Mouse (Mus musculus) spleen, adult 2 months (tissue): Measurements from ENCODE around the gene Defb33. TPM values are rescaled to one million over a fixed set of nuclear protein-coding genes. Genes with fewer than 3 reads are reported as not detected.

Experiments used
- DNase-seq, 2 experiments: peaks; one replicate each; pipeline versions ENCODE4 v3.0.0 to v3.0.0-alpha.2; 2012 to 2021; ENCODE audit warnings: low spot score in 2 of 2, low read depth in 1 of 2
- H3K27ac ChIP-seq: fragments of 200-500 bp; 2 replicates; pipeline ENCODE4 v1.5.1; 2012; ENCODE audit warnings: low read length, inconsistent platforms; ENCODE audit not compliant: insufficient read depth
- H3K27me3 ChIP-seq: fragments of 200-500 bp; 2 replicates; pipeline ENCODE4 v1.6.1; 2012; ENCODE audit warnings: mild to moderate bottlenecking, moderate library complexity, low read length, inconsistent platforms; ENCODE audit not compliant: control insufficient read depth, insufficient read depth
- H3K36me3 ChIP-seq: fragments of 200-500 bp; 2 replicates; pipeline ENCODE4 v1.6.1; 2012; ENCODE audit warnings: mild to moderate bottlenecking, low read length, inconsistent platforms; ENCODE audit not compliant: control insufficient read depth, insufficient read depth
- H3K4me1 ChIP-seq: fragments of 200-500 bp; 2 replicates; pipeline ENCODE4 v1.6.1; 2011; ENCODE audit warnings: inconsistent platforms; ENCODE audit not compliant: control insufficient read depth, insufficient read depth, insufficient read length
- H3K4me3 ChIP-seq: fragments of 200-500 bp; 2 replicates; pipeline ENCODE4 v1.5.1; 2011; ENCODE audit warnings: mild to moderate bottlenecking, inconsistent platforms; ENCODE audit not compliant: insufficient read depth, insufficient read length; ENCODE audit errors: extremely low read depth
- CTCF ChIP-seq: fragments of 200-500 bp; IDR thresholded peaks from 2 replicates; pipeline ENCODE4 v1.5.1; 2011; ENCODE audit warnings: mild to moderate bottlenecking, inconsistent platforms; ENCODE audit not compliant: insufficient read depth, insufficient read length, insufficient replicate concordance; ENCODE audit errors: extremely low read depth
- POLR2A ChIP-seq: fragments of 200-500 bp; IDR thresholded peaks from 2 replicates; pipeline ENCODE4 v1.6.1; 2011; ENCODE audit warnings: low read depth, low read length, inconsistent platforms
- WGBS: fragments of 180-500 bp; shearing (Covaris S2); methylation state at CpG from one replicate; pipeline ENCODE4 v1.1.7; 2018; 5-methylcytosine and 5-hydroxymethylcytosine counted together
- polyA plus RNA-seq: library from polyadenylated mRNA; depleted of rRNA; stranded (reverse); fragments of >200 nt; gene quantifications from 2 replicates; pipeline ENCODE4 v1.2.3, GENCODE M21; 2012; rRNA removed

Defb33 gene
- not detected in 2 replicates for polyA plus RNA-seq

DNA sequence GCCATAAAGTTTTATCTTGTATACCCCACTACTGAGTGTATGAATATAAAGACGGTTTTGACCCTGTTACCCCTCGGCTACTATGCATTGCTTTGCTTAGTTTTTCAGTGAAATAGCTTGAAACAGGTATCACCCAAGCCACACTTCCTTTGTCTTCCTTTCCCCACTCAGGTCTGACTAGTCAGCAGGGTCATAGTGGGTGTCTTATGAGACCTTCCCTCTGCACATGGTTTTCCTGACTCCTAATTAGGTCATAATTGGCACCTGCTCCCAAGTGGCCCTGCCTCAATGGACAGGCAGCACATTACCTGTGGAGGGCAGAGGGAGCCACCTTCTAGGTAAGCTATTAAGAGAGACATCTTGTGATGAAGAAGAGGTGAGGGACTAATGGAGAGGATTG lies at the start of gene Defb33:
Gene Defb33 (plus strand): TSS at position 301 of the 400 bp plus-strand sequence.
- no peak within 1 kb of the TSS for H3K4me3 ChIP-seq
- no peaks in the 10 kb centered on the region for H3K36me3 ChIP-seq
- 90% methylated on average over 2 of the region's 2 CpGs for WGBS
- H3K27ac ChIP-seq, result no peak within 1 kb of the TSS
- H3K4me1 ChIP-seq, result no peaks in the 10 kb centered on the region
- TF ChIP-seq CTCF (no peak), POLR2A (no peak)
- no peaks in the 10 kb centered on the region for H3K27me3 ChIP-seq
- DNase-seq, result no peak

DNA sequence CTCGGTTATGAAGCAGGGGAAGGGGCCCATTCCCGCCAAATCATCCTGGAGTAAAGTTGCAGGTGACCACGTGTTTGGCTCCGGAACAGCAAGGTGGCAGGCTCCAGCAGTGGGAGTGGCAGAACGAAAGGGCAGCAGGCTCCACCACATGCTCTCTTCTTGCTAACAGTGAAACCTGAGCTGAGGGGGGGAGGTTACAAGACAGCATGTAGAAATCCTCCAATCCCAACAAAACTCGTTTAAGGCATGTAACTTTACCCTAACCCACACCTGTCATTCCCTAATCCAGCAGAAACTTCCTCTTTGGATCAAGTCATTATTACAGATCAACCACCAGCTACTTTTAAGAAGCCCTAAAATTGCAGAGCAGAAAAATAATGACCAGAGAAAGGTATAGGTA lies 17.9 kb upstream of the Defb33 start:
- Histone ChIP-seq H3K27me3 (no peaks in the 10 kb centered on the region), H3K4me3 (no peak overlapping the region), H3K27ac (no peak overlapping the region), H3K36me3 (no peaks in the 10 kb centered on the region), H3K4me1 (no peaks in the 10 kb centered on the region)
- no peak for DNase-seq
- WGBS, result 41% methylated on average over 6 of the region's 6 CpGs
- TF ChIP-seq CTCF, result no peak
- TF ChIP-seq POLR2A, result no peak

DNA sequence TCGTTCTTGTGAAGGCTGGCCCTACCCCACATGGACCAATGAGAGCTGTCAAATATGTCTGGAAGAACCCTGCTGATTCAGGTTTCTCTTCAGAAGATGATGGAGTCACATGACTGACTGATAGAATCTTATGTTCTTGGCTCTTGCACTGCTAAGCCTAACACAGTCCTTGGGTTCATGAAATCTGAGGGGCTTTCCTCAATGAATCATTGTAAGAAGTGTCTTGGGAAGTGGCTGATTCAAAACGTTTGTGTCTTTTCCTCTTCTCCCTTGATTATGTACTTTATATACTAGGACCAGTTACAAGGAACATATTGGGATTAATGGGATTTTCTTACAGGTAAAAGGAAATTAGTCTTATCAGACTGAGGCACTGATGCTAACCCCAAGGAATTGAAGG lies 10.1 kb downstream of the Defb33 start, which contains the start of gene Gm15056:
Gene Gm15056 (minus strand): TSS at position 101 of the 400 bp plus-strand sequence.
- H3K4me3 ChIP-seq, result no peak within 1 kb of the TSS
- no peaks in the 10 kb centered on the region for H3K27me3 ChIP-seq
- H3K4me1 ChIP-seq, result no peaks in the 10 kb centered on the region
- TF ChIP-seq POLR2A (no peak), CTCF (no peak)
- DNase-seq, result no peak
- H3K27ac ChIP-seq, result no peak within 1 kb of the TSS
- 50% methylated on average over 2 of the region's 2 CpGs for WGBS
- no peaks in the 10 kb centered on the region for H3K36me3 ChIP-seq

DNA sequence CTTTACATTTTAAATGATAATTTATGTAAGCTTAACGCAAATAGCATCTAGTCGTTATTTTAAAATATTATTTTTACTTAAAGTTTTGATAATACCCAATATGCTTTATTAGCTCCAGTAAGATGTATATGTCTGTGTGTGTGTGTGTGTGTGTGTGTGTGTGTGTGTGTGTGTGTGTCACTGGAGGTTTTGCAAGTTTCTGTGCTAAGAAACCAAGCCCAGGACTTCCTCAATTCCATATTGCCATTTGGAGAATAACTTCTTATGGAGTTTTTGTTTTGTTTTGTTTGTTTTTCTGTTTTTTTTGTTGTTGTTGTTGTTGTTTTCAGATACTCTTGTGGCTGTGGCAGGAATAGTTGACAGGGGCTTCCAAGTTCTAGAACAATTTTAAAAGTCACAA lies 14.7 kb downstream of the Defb33 start:
- no peak for TF ChIP-seq POLR2A
- TF ChIP-seq CTCF, result no peak
- Histone ChIP-seq H3K27ac (no peak overlapping the region), H3K4me3 (no peak overlapping the region), H3K36me3 (no peaks in the 10 kb centered on the region), H3K27me3 (no peaks in the 10 kb centered on the region), H3K4me1 (no peaks in the 10 kb centered on the region)
- no peak for DNase-seq
- WGBS, result 94% methylated on average over 2 of the region's 2 CpGs

DNA sequence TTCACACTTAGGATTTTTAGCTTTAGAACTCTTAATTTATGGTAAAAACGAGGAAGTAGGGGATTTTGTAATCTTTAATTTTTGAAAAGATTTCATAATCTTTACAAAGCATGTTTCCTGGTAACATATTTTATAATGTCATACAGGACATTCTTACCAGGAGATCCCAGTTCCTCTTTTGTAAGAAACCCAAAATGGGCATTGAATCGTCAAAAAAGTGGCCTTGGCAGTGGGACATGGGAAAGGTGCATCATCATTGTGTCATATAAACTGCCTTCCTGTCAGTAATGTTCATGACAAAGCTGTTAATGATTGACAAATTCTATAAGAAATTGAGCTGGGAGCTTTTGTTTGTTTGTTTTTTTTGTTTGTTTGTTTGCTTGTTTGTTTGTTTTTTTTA lies 15.8 kb downstream of the Defb33 start:
- H3K27me3 ChIP-seq, result no peaks in the 10 kb centered on the region
- WGBS, result 21% methylated on average over 2 of the region's 2 CpGs
- no peak overlapping the region for H3K27ac ChIP-seq
- no peaks in the 10 kb centered on the region for H3K4me1 ChIP-seq
- H3K36me3 ChIP-seq, result no peaks in the 10 kb centered on the region
- no peak for DNase-seq
- H3K4me3 ChIP-seq, result no peak overlapping the region
- TF ChIP-seq POLR2A, result no peak
- TF ChIP-seq CTCF, result no peak

DNA sequence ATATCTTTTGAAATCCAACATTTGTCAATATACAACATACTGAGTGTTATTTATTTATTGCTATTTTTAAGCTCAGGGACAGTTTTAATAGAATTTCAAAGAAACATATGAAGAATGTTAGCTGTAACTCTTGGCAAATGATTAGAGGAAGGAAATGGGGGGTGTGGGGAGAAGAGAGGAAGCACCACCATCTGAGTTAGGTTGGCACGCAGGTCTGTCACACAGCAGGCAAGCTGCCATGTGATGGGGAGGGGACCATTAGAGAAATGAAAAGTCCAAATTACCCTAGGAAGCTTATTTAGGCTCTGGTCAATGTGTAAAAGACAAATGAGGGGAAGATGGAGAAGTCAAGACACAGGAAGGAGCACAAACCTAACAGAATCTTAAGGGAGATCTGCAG lies 19.8 kb downstream of the Defb33 start:
- TF ChIP-seq CTCF, result no peak
- no peak for TF ChIP-seq POLR2A
- no peaks in the 10 kb centered on the region for H3K4me1 ChIP-seq
- no peak overlapping the region for H3K27ac ChIP-seq
- WGBS, result 54% methylated on average over 1 of the region's 1 CpGs
- no peak overlapping the region for H3K4me3 ChIP-seq
- no peak for DNase-seq
- no peaks in the 10 kb centered on the region for H3K36me3 ChIP-seq
- H3K27me3 ChIP-seq, result no peaks in the 10 kb centered on the region

DNA sequence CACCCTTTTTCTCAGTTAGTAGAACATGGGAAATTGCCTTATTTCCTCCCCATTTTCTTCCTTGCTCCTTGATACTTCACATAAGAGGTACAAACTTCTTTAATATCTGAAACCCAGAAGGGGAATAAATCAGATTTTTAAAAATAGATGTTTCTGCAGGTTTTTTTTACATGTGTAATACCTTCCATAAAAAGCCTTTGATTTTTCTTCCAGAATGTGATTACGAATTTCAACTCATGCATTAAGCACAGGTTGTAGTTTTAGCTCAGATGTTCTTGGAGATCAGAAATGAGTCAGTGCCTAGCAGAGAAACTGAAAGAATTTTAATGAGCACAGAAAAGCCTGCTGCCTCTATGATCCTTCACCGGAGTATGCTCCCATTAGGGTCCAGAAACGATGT lies 29.5 kb downstream of the Defb33 start, which contains the start of gene Gm6040:
Gene Gm6040 (minus strand): TSS at position 101 of the 400 bp plus-strand sequence.
- Histone ChIP-seq H3K27me3 (no peaks in the 10 kb centered on the region), H3K4me1 (no peaks in the 10 kb centered on the region), H3K27ac (no peak within 1 kb of the TSS), H3K4me3 (no peak within 1 kb of the TSS), H3K36me3 (no peaks in the 10 kb centered on the region)
- DNase-seq, result no peak
- TF ChIP-seq CTCF (no peak), POLR2A (no peak)
- WGBS, result 76% methylated on average over 3 of the region's 3 CpGs
